Mouse (Mus musculus): ENCODE measurements around the gene Olig3. TPM values are rescaled to one million over a fixed set of nuclear protein-coding genes. Genes with fewer than 3 reads are reported as not detected.

Olig3 gene
- not detected for polyA plus RNA-seq (2015; fragmentation: Illumina TruSeq; extraction: RNeasy Lipid Tissue Mini Kit (QIAGEN cat#74804); ENCODE audit: insufficient read depth, low read depth, low replicate concordance)

DNA sequence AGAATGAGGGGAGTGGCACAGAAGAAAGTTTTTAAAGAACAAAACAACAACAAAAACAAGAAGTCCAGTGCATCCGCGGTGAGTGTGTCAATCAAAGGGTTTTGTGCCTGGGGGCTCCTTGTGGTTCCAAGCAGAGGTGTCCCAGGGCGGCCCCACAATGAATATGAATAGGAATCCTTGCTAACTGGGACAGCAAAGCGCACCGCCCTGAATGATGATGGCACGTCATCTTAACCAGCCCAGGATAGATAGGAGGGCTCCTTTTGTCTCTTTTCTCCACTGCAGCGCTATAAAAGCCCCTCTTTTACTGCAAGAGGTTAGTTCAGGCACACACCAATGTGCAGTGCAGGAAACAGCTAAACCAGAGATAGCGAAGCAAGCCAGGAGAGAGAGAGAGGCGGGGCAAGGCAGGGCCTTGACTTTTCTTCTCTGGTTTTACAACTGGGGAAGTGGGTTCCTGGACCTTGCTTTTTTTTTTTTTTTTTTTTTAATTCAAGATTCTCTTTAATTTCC lies at the start of gene Olig3:
TSS of gene Olig3 (plus strand) at position 463 of the 513 bp plus-strand sequence.

Other genes with a start within 250 kb of the Olig3 start
- gene Ifngr1, start 235.4 kb downstream of the Olig3 start, polyA plus RNA-seq (2015; fragmentation: Illumina TruSeq; extraction: RNeasy Lipid Tissue Mini Kit (QIAGEN cat#74804); ENCODE audit: insufficient read depth, low read depth, low replicate concordance): 20.5 TPM